Mouse (Mus musculus): Measurements from ENCODE around the gene Acsl5. TPM values are rescaled to one million over a fixed set of nuclear protein-coding genes. Genes with fewer than 3 reads are reported as not detected.

Acsl5 gene
- polyA plus RNA-seq, 1 experiment from 2014 or later, result 20.3 TPM

DNA sequence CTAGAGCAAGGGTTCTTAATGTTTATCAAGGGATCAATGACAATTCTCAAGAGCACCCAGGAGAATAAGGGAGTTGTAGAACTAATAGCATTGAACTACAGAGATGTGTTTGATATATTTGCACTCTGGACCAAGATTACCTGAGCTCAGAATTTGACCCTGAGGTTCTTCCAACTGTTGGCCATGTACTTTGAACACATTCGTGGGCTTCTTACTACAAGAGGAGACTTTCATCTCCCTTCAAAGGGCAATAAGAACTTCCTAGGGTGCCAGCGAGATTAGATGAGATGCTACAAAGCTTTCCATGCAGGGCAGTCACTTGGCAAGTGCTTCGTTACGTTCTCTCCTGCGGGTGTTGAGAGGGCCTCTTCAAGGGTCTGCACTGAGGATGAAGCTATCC, 4.2 kb upstream of the Acsl5 start:
- Histone ChIP-seq H3K27me3 (replicated peaks) (no peaks in the 10 kb centered on the region), H3K4me3 (no peak overlapping the region), H3K9ac (no peak overlapping the region), H3K36me3 (no peaks in the 10 kb centered on the region), H3K27ac (no peak overlapping the region), H3K4me1 (no peaks in the 10 kb centered on the region), H3K4me2 (replicated peaks) (no peak overlapping the region), H3K9me3 (no peaks in the 10 kb centered on the region)
- no peak for ATAC-seq (ENCODE audit: low FRiP score, low read depth)
- WGBS, result 88% methylated on average over 5 of the region's 5 CpGs

GRCm38 (mm10) chr19:55247991-55248520, 3.7 kb upstream of the Acsl5 start:
- WGBS, result 83% methylated on average over 9 of the region's 9 CpGs
- Histone ChIP-seq H3K4me2 (replicated peaks) (no peak overlapping the region), H3K9ac (no peak overlapping the region), H3K36me3 (no peaks in the 10 kb centered on the region), H3K4me1 (peaks cover 2% of the 10 kb centered on the region; the same call in 1 of the 2 replicates), H3K4me3 (no peak overlapping the region), H3K9me3 (no peaks in the 10 kb centered on the region), H3K27ac (no peak overlapping the region), H3K27me3 (replicated peaks) (no peaks in the 10 kb centered on the region)
- ATAC-seq (ENCODE audit: low FRiP score, low read depth), result no peak

DNA sequence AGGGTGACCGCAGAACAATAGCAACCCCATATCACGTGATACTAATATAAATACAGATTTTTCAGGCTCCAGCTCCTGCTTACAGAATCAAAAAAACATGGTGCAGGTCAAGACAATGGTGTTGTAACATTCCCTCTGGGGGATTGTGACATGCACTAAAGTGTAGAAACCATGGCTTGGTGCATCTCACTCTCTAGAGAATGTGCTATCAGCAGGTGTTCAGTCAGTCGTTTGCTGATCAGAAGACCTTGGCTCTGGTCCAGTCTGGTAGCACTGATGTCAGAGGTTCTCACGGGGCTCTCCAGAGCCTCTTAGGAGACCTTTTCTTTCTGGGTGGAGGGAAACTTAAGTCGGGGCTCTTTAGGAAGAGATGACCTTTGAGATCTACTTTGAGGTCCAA, 1.3 kb upstream of the Acsl5 start:
- Histone ChIP-seq H3K4me2 (replicated peaks) (no peak overlapping the region), H3K9ac (no peak overlapping the region), H3K27ac (no peak overlapping the region), H3K9me3 (no peaks in the 10 kb centered on the region), H3K4me1 (peaks cover 12% of the 10 kb centered on the region), H3K36me3 (no peaks in the 10 kb centered on the region), H3K27me3 (replicated peaks) (no peaks in the 10 kb centered on the region), H3K4me3 (no peak overlapping the region)
- WGBS, result 92% methylated on average over 5 of the region's 5 CpGs
- no peak for ATAC-seq (ENCODE audit: low FRiP score, low read depth)

- ATAC-seq (ENCODE audit: low FRiP score, low read depth), result peak; percentile 34; the same call in 1 of the 2 replicates
- H3K4me1 ChIP-seq, result peaks cover 12% of the 10 kb centered on the region
- peak overlapping the region; percentile 53 for H3K4me3 ChIP-seq
- H3K27ac ChIP-seq, result no peak overlapping the region
- no peaks in the 10 kb centered on the region for H3K27me3 ChIP-seq (replicated peaks)
- H3K9me3 ChIP-seq, result no peaks in the 10 kb centered on the region
- peak overlapping the region; percentile 69 for H3K9ac ChIP-seq
- 4% methylated on average over 9 of the region's 9 CpGs for WGBS
- H3K36me3 ChIP-seq, result no peaks in the 10 kb centered on the region
- peak overlapping the region; percentile 96 for H3K4me2 ChIP-seq (replicated peaks)
These were observed 1.5 kb downstream of the Acsl5 start for GRCm38 (mm10) chr19:55253239-55253569.

GRCm38 (mm10) chr19:55253570-55254441, 2.1 kb downstream of the Acsl5 start:
- H3K27ac ChIP-seq, result peak overlapping the region; percentile 32; the same call in 1 of the 2 replicates
- peak overlapping the region; percentile 69 for H3K9ac ChIP-seq

DNA sequence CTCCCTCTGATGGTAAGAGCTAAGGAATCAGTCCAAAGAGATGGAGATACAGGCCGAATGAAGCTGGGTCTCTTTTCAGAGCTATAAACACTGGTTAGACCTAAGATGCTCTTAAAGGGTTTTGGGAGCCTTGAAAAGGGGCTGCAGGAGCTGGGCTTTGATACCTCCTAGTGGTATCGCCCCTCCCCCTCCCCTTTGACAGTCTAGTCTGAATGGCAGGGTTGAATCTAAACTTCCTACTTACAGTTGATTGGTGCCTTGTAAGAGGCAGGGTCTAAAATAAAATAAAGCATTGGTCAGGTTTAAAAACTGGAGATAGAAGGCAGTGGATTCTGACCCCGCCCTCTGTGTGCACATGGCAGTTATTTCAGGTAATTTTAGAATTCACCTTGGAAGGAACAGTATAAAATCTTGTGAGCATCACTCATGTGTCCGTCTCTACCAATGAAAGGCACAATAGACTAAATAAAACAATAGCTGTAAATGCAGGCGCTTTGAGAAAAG, 2.8 kb downstream of the Acsl5 start:
- Histone ChIP-seq H3K4me1 (peaks cover 12% of the 10 kb centered on the region), H3K4me2 (replicated peaks) (peak overlapping the region; percentile 96), H3K4me3 (peak overlapping the region; percentile 53), H3K27me3 (replicated peaks) (no peaks in the 10 kb centered on the region), H3K9me3 (no peaks in the 10 kb centered on the region), H3K27ac (no peak overlapping the region), H3K9ac (peak overlapping the region; percentile 69), H3K36me3 (no peaks in the 10 kb centered on the region)
- WGBS, result 14% methylated on average over 5 of the region's 5 CpGs
- ATAC-seq (ENCODE audit: low FRiP score, low read depth), result peak; percentile 64; the same call in 1 of the 2 replicates

More at GRCm38 (mm10) chr19:55253570-55254441, 2.1 kb downstream of the Acsl5 start:
- peak overlapping the region; percentile 53 for H3K4me3 ChIP-seq
- H3K9me3 ChIP-seq, result no peaks in the 10 kb centered on the region
- no peaks in the 10 kb centered on the region for H3K27me3 ChIP-seq (replicated peaks)
- H3K4me2 ChIP-seq (replicated peaks), result peak overlapping the region; percentile 96
- peaks cover 12% of the 10 kb centered on the region for H3K4me1 ChIP-seq
- peak; percentile 78 for ATAC-seq (ENCODE audit: low FRiP score, low read depth)
- no peaks in the 10 kb centered on the region for H3K36me3 ChIP-seq
- WGBS, result under 1% methylated on average over 32 of the region's 32 CpGs

DNA sequence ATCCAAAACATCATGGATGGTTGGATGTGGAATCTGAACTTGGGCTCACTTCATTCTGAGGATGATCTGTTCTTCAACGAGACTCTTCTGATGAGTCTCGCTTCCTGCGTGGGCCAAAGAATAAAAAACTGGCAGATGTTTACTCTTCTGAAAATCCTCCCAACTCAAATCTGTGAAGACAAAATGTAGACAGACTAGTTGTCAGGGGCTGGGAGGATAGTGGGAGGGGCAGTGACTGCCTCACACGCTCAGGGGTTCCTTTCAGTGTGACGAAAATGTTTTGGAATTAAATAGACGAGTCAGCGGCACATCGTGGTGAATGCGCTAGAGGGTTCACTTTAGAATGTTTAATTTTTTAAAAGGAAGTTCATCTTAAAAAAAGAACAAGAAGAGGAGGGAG, 4.4 kb downstream of the Acsl5 start:
- no peak overlapping the region for H3K4me3 ChIP-seq
- no peak for ATAC-seq (ENCODE audit: low FRiP score, low read depth)
- H3K4me2 ChIP-seq (replicated peaks), result no peak overlapping the region
- H3K27me3 ChIP-seq (replicated peaks), result no peaks in the 10 kb centered on the region
- no peaks in the 10 kb centered on the region for H3K36me3 ChIP-seq
- 87% methylated on average over 9 of the region's 9 CpGs for WGBS
- H3K27ac ChIP-seq, result no peak overlapping the region
- peaks cover 12% of the 10 kb centered on the region for H3K4me1 ChIP-seq
- H3K9ac ChIP-seq, result no peak overlapping the region
- no peaks in the 10 kb centered on the region for H3K9me3 ChIP-seq

DNA sequence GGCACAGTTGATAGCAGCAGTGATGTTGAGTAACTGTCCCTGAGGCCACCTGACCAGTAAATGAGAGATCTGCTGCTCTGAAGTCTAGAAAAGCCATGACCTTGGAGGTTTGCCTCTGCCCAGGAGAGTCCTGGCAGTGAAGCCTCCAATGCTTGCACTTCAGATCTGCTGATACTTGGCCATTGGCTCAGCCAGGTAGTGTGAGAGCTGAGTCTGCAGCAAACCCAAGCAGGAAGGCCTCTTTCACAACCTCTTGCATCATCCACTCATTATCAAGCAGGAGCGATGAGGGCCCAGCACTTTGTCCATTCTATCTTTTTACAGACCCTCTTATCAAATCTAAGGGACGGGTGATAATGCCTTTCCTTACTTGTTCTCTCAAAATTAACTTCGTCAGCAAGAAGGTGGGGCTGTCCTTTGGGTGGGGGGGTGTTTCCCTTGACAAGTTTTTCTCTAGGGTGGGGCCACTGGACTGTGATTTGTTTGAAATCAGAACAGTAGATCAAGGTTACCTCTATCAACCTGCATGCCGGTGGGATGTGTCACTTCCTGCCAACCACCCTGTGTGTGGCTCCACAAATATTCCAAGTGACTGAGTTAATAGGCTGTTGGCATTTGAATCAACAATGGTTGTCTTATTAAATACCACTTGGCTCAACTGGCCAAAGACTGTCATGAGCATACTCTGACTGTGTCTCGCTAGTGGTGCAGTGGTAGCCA, 6.1 kb downstream of the Acsl5 start:
- Histone ChIP-seq H3K36me3 (no peaks in the 10 kb centered on the region), H3K4me2 (replicated peaks) (no peak overlapping the region), H3K27ac (no peak overlapping the region), H3K4me1 (peaks cover 12% of the 10 kb centered on the region), H3K4me3 (no peak overlapping the region), H3K9me3 (no peaks in the 10 kb centered on the region), H3K27me3 (replicated peaks) (no peaks in the 10 kb centered on the region), H3K9ac (no peak overlapping the region)
- no peak for ATAC-seq (ENCODE audit: low FRiP score, low read depth)
- WGBS, result 92% methylated on average over 5 of the region's 5 CpGs

DNA sequence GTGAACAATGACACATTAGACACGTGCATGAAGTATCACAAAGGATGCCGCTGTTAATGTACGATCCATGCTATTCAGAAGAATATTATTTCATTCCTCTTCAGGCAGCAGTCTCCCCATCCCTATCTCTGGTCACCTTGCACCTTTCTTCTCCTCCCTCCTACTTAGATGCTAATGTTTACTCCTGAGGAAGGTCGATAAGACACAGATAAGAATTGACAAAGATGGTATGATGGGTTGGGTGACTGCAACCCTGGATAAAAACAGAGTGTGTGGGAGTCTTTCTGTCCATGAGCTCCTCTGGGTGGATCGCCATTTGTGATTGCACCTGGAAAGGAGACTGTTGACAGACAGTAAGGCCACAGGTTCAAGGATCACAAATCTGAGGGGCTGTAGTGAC, 6.8 kb downstream of the Acsl5 start:
- Histone ChIP-seq H3K9ac (no peak overlapping the region), H3K36me3 (no peaks in the 10 kb centered on the region), H3K4me1 (peaks cover 8% of the 10 kb centered on the region), H3K9me3 (no peaks in the 10 kb centered on the region), H3K4me3 (no peak overlapping the region), H3K27ac (no peak overlapping the region), H3K4me2 (replicated peaks) (no peak overlapping the region), H3K27me3 (replicated peaks) (no peaks in the 10 kb centered on the region)
- no peak for ATAC-seq (ENCODE audit: low FRiP score, low read depth)
- 92% methylated on average over 5 of the region's 5 CpGs for WGBS

- ATAC-seq (ENCODE audit: low FRiP score, low read depth), result no peak
- H3K36me3 ChIP-seq, result no peaks in the 10 kb centered on the region
- WGBS, result 70% methylated on average over 12 of the region's 12 CpGs
These were observed 8.8 kb downstream of the Acsl5 start for GRCm38 (mm10) chr19:55260389-55261184.

DNA sequence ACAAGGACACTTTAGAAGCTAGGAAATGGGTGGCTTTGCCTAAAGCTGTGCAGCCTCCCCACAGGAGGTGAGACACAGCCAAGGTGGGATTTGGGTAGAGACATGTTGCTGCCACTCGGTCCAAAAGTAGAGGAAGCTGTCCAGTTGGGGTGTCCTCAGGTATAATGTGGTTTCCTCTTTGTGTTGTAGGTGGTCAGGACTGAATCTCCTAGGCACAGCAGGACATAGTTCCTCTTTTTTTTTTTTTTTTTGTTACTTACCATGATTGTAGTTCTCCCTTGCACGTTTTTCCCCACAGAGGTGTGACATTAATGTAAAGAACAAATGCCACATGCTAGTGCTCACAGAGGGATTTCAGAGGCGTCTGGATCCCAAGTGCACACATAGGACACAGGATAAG, 13.5 kb downstream of the Acsl5 start:
- Histone ChIP-seq H3K27me3 (replicated peaks) (no peaks in the 10 kb centered on the region), H3K27ac (no peak overlapping the region), H3K36me3 (no peaks in the 10 kb centered on the region), H3K4me1 (no peaks in the 10 kb centered on the region), H3K9me3 (no peaks in the 10 kb centered on the region), H3K4me2 (replicated peaks) (no peak overlapping the region), H3K9ac (no peak overlapping the region), H3K4me3 (no peak overlapping the region)
- ATAC-seq (ENCODE audit: low FRiP score, low read depth), result no peak
- 85% methylated on average over 3 of the region's 3 CpGs for WGBS

More at GRCm38 (mm10) chr19:55260389-55261184, 8.8 kb downstream of the Acsl5 start:
- Histone ChIP-seq H3K4me3 (no peak overlapping the region), H3K27ac (no peak overlapping the region), H3K9me3 (no peaks in the 10 kb centered on the region), H3K27me3 (replicated peaks) (no peaks in the 10 kb centered on the region), H3K4me2 (replicated peaks) (no peak overlapping the region), H3K4me1 (no peaks in the 10 kb centered on the region), H3K9ac (no peak overlapping the region)
